Mouse (Mus musculus): Measurements from ENCODE around the gene Igfbp3.

DNA sequence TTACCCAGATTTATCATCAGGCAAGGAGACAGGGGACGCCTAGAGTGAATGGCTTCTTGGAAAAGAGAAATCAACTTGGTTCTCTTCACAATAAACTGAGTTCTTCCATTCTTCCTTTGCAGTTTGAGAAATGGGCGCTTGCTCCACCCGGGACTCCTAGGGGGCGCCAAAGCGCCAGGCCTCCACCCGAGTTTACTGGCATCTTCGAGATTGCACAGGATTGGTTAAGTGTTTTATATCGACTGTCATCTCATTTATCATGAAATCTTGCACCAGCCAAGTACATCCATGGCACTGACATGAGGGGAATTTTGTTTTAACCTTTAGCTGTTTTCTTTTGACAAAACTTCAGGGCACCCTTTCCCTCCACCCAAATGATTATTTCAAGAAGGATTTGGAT, 2.0 kb upstream of the Igfbp3 start:
- TF ChIP-seq CTCF (IDR thresholded peaks at IDR 0.05; ENCODE audit: borderline replicate concordance, insufficient read depth, low read depth, low read length) (peak; percentile 64; the same call in 1 of the 2 replicates), POLR2A (IDR thresholded peaks at IDR 0.05; ENCODE audit: borderline replicate concordance, insufficient read depth, low read length) (no peak)
